Mouse (Mus musculus) c-Kit-positive CD71-positive TER-119-positive erythroid progenitor cells, embryonic 14.5 days (primary cell): ENCODE results near the gene Pdcd2l.
"Not testable (repeated sequence)": the region's sequence is repeated elsewhere in the genome, so short reads cannot be mapped to it uniquely, and the experiment has no call there.

Experiments
- DNase-seq: peaks from one replicate; pipeline ENCODE4 v3.0.0-alpha.2; 2013; ENCODE audit warnings: low spot score

The Pdcd2l gene

GRCm38 (mm10) chr7:34213281-34213680 lies 16.8 kb upstream of the Pdcd2l start:
- DNase-seq, result no peak

DNA sequence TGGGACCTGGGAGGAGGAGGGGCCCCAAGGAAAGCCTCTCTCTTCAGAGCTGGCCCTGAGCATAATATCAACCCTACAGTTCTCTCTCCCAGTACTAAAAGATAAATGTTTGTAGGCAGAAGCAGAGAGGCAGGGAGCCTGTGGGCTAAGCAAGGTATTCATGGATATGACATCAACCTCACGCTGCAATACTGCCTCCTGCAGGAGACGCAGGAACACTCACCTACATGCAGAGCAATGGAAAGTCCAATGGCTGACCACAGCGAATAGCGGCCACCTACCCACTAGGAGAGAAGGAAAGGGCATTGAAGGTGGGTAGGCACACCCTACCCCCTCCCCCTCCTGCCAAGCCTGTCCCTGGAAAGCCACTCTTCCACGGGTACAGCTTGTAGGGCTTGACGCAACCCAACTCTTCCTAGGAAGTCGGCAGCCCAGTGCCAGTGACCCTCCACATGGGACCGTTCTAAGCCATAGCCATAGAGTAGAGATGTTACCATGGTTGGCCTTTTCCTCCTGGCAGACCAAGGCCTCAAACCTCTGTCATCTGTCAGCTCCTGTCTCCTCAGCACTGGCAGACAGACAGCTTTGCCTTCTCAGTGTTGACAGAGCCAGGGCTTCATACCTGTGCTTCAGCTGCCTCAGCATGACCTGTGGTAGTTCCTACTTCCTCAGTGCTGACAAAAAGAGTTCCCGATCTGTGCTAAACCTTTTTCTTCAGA lies 11.7 kb upstream of the Pdcd2l start:
- no peak for DNase-seq

- DNase-seq, result no peak
These were observed 9.9 kb upstream of the Pdcd2l start for GRCm38 (mm10) chr7:34206331-34206730.

DNA sequence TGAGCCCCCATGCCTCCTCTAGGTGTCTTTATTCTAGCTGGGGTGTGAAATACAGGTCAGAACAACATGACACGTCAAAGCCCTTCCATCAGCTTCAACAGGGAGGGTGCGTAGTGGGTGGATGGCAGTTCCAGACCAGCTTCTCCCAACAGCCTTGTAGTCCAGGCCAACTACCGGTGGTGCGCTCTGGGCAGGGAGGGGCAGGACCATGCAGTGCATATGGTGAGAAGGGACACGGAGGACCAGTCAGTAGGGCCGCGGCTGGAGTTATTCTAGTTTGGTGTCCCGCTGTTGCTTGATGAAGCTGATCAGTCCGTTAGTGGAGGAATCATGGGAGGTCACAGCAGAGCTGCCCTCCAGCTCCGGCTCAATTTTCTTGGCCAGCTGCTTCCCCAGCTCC lies 5.7 kb upstream of the Pdcd2l start:
- DNase-seq, result not testable (repeated sequence)

DNA sequence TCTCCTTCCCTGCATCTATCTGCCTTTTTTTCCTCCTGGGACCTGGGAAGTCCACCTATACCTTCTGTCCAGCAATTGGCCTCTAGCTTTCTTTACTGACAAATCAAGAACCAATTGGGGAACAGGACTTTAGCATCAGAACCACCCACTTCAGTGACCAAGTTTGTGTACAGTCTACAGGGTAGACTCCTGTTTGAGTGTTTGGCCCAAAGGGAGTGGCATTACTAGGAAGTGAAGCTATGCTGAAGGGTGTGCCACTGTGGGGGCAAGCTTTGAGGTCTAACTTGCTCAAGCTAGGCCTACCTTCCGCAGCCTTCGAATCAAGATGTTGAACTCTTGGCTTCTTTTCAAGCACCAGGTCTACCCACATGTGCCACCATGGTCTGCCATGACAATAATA lies 4.4 kb upstream of the Pdcd2l start:
- DNase-seq, result no peak

- DNase-seq, result peak; percentile 73
These were observed 1.9 kb upstream of the Pdcd2l start for GRCm38 (mm10) chr7:34198346-34198745.

GRCm38 (mm10) chr7:34195632-34196031 lies 829 bp downstream of the Pdcd2l start:
- peak; percentile 26 for DNase-seq

DNA sequence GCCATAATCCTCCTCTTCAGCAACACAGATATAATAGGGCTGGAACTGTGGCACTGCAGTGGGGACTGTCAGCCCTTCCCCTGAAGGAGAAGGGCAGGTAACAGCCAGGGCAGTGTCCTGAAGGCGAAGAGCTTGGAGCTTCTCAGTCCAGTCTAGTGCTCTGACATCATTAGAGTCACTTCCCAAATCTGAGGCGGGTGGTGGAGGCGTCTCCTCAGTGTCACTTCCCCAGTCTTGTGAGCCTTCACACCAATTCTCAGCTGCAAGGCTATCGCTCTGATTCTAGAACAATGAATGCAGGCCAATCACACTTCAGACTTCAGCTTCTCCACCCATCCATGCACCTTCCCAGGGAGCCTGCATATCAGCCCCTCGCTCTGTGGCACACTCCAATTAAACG lies 3.6 kb downstream of the Pdcd2l start:
- no peak for DNase-seq

DNA sequence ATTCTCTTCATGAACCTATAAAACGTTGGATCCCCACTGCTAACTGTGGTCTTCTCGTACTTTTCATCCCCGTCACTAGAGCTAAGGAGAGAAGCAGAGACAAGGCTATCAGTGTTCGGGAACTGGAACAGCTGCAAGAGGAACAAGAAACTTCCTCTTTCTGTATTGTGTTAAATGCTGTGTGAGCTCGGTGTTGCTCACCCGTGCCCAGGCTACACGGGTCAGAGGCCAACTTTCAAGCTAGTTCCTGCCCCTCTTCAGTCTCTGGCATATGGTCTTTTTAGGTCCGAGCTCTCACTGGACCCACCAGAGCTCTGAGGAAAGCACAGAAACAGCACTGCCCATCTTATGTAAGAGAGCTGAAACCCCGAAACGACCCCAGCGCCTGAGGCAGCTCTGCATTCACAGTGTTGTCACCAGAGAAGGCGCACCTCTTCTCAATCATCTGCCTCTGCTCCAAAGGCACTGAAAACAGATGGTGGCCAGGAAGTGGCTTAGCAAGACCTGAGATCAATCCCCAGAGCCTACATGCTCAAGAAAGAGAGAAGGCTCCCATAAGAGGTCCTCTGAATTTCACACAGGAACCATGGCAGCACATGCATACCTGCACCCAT lies 7.0 kb downstream of the Pdcd2l start:
- DNase-seq, result no peak

DNA sequence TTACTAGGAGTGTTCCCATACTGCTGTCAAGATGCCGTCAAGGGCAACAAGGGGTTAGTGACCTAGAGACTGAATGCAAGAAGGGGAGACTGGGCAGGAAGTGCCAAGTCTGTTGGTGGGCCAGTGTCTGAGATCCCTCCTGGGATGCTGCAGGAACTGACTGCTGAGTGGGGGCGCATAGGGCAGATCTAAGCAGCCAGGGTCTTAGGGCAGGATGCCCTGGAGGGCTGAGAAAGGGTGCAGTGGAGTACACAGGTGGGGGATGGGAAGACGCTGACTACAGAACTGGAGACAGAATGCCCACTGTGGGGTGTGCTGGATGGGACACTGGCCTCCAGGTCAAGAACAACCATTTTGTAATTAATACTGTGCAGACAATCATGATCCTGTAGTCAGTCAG lies 12.7 kb downstream of the Pdcd2l start:
- DNase-seq, result no peak

- DNase-seq, result no peak
These were observed 13.1 kb downstream of the Pdcd2l start for GRCm38 (mm10) chr7:34183356-34183755.

- not testable (repeated sequence) for DNase-seq
These were observed 20.2 kb downstream of the Pdcd2l start for GRCm38 (mm10) chr7:34176241-34176640.

GRCm38 (mm10) chr7:34172251-34172650 lies 24.2 kb downstream of the Pdcd2l start:
- no peak for DNase-seq

GRCm38 (mm10) chr7:34169454-34169853 lies 27.0 kb downstream of the Pdcd2l start, which contains the start of gene Uba2:
Gene Uba2 (minus strand): TSS chr7:34169599.
- no peak for DNase-seq

DNA sequence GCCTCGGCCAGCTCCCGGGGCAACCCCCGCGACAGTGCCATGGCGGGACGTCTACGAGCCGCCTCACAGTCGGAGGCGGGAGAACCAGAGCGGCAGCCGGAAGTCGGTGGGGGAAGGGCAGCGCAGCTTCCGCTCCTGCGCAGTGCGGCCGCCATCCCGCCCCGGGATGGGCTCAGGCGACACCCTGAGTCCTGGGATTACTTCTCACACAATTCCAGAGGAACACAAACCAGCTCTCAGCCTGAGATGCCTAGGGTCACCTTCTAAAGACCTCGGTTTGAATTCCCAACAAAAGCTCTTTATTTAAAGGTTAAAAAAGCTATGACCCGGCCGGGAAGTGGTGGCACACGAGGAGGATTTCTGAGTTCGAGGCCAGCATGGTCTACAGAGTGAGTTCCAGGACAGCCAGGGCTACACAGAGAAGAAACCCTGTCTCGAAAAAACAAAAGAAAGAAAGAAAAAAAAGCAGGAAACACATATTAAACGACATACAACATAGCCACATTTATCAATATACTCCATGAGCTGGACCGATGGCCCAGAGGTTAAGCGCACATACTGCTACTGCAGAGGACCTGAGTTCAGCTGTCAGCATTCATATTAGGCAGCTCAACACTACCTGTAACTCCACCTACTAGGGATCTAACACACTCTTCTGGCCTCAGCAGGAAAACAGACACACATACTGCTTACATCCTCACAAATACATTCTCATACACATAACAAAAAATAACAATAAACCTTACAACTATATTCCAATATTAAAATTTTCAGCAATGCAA lies 27.8 kb downstream of the Pdcd2l start:
- DNase-seq, result peak; percentile 85

- DNase-seq, result peak; percentile 39
These were observed 28.5 kb downstream of the Pdcd2l start for GRCm38 (mm10) chr7:34167766-34168469.

DNA sequence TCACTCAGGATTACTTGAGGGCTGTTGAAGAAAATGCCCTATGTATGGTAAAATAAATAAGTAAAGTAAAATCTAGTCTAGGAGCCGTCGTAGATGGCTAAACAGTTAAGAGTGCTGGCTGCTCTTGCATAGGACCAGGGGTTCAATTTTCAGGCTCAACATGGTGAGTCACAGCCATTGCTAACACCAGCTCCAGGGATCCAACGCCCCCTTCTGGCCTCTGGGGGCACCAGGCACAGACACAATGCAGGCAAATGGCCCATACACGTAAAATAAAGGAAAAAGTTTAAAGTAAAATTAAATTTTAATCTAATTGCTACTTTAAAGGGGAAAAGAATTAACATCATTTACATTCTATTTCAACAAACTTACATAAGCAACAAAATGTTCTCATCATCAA lies 29.6 kb downstream of the Pdcd2l start:
- peak; percentile 76 for DNase-seq

GRCm38 (mm10) chr7:34165999-34166398 lies 30.5 kb downstream of the Pdcd2l start:
- DNase-seq, result no peak

- DNase-seq, result no peak
These were observed 31.8 kb downstream of the Pdcd2l start for GRCm38 (mm10) chr7:34164671-34165070.

GRCm38 (mm10) chr7:34159167-34159566 lies 37.3 kb downstream of the Pdcd2l start:
- DNase-seq, result no peak

- DNase-seq, result no peak
These were observed 38.5 kb downstream of the Pdcd2l start for GRCm38 (mm10) chr7:34157994-34158393.

DNA sequence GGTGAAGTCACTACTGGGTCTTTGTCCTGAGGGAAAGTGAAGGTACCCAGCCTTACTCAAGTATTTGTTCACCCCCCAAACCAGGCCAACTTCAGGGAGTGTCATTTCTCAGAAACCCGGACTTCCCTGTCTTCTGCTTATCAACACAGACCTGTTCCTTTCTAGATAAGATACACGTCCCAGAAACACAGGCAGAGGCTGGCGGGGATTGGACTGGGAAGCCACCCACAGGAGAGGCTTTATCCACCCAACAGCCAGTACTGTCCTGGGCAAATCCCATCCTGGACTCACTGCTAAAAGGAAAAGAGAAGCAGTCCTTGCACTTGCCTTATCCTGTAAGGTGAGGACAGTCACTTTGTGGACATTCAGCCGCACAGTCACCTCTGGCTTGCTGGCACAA lies 49.3 kb downstream of the Pdcd2l start:
- peak; percentile 69 for DNase-seq
